Mouse (Mus musculus) heart, postnatal 14 days (tissue): ENCODE measurements around the gene Ttc4. TPM values are rescaled to one million over a fixed set of nuclear protein-coding genes. Genes with fewer than 3 reads are reported as not detected.

ENCODE experiments used
- DNase-seq, 2 experiments: peaks; one replicate each; pipeline ENCODE4 v3.0.0; 2021 to 2022
- intact Hi-C: fragments of 180-260 bp; cut with DNase I; formaldehyde crosslinking; loops from one replicate; pipeline ENCODE4 v1.15.1; 2025
- long read RNA-seq, 2 experiments: library from polyadenylated mRNA; stranded (forward); transcript quantifications; one replicate each; pipeline ENCODE4 v2.0.0; 2021
- total RNA-seq, 2 experiments: library from RNA; stranded (reverse); gene quantifications; 2 replicates each; pipeline ENCODE4 v1.2.3; 2021

The Ttc4 gene
- total RNA-seq = 10 to 100 TPM; 18.7 to 19.7 TPM
- long read RNA-seq, experiment 1, transcript Ttc4-201 (10 exons, 2,121 nt) = major isoform, 42 of 56 reads
- long read RNA-seq, experiment 1, partial matches to known transcripts = 2 of 56 reads
- long read RNA-seq, experiment 1, other reads (novel, unspliced or antisense) = 12 of 56 reads
- long read RNA-seq, experiment 2, transcript Ttc4-201 (10 exons, 2,121 nt) = major isoform, 34 of 42 reads
- long read RNA-seq, experiment 2, partial matches to known transcripts = 1 of 42 reads
- long read RNA-seq, experiment 2, other reads (novel, unspliced or antisense) = 7 of 42 reads

DNA sequence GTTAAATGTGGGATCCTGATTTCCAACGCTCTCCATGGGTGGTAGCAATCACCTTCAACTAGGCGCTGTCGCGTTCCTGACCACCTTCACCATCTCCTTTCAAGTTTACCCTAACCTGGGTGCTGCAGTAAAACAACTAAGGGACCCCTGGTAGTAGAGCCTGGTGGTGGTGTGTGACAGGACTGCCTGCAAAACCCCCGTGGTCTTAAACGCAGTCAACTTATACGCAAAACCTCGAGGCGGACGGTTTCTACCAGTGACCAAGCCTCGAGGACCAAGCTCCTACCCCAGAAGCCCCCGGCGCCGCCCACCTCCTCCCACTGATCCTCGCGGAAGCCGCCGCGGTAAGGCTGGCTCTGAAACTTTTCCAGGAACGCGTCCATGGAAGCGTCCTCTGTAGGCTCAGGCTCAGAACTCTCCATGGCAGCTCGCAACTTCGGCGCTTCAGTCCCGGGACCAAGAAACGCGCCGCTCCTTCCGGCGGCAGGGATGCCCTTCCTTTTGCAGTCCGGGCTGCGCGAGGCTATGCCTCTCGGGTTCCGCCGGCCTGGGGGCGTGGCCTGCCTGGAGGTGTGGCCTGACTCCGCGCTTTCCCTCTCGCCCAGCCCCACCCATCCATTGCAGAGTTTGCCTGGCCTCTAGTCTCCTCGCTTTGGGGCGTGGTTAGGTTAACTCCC, at the start of gene Ttc4:
Gene Ttc4, minus strand, starts transcription at position 503 of the 677 bp plus-strand sequence.
- peak; percentile 91 to 94 for DNase-seq
- intact Hi-C loops = no loop called here

DNA sequence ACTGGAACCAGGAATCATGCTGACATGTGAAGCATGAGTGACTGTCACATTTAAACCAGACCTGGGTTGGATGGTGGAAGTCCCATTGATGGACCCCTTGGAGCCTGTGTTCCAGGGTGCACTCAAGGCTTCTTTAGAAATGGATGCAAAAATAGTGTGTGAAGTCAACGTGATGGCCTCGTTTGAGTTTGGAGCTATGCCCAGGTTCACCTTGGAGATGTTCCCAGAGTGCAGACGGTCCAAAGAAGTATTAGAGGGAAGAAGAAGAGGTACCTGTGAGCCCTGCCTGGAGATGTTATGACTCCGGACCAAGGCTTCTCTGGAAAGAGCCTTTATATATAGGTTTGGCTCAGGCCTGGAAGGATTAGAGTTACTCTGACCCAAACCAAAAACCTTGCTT, 41.9 kb upstream of the Ttc4 start:
- DNase-seq = no peak
- intact Hi-C loops = no loop called here

DNA sequence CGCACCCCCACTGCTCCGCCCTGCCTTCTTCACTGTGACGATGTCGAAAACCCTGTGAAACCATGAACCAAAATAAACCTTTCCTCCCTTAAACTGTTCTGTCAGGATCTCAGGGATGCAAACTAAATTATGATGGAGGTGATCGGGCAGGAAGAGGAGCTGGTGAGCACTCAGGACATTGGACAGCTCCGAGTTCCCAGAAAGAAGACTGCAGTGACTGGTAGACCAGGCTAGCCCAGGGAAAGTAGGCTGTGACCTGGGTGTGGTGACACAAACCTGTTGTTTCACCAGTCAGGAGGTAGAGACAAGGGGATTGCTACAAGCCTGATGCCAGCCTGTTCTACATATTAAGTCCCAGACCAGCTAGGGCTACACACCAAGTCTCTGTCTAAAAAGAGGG, 34.9 kb upstream of the Ttc4 start:
- no peak for DNase-seq
- intact Hi-C loops = no loop called here

DNA sequence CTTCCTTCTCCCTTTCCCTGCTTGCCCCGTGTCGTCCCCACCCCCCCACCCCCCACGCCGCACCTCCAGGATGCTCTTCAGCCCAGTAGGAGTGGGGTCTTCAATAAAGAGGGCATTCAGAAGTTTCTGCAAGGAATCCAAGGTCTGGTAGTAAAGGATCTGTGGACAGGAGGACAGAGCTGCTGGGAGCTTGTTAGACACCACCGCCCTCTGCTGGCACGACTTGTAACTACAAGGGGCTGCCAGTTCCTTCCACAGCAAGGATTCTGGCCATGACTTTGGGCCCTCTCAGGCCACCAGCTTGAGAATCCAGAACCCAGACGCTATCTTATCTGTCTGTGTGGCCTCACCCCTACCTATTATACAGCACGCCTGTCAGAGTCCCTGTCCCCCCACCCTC, 29.7 kb upstream of the Ttc4 start:
- intact Hi-C loops = loop anchor here (1.0 to 10.0 kb wide), 4 partner anchors 77 to 454 kb away; no protein-coding TSS in a partner anchor

GRCm38 (mm10) chr4:106707957-106708356, 29.2 kb upstream of the Ttc4 start:
- no peak for DNase-seq
- intact Hi-C loops = loop anchor here (1.0 to 10.0 kb wide), 4 partner anchors 77 to 454 kb away; no protein-coding TSS in a partner anchor

More for the DNA sequence above, 29.7 kb upstream of the Ttc4 start:
- peak; percentile 80 to 89 for DNase-seq

GRCm38 (mm10) chr4:106705096-106705665, 26.4 kb upstream of the Ttc4 start:
- DNase-seq = no peak
- intact Hi-C loops = loop anchor here (5.0 to 10.0 kb wide), 2 partner anchors 230 to 457 kb away; no protein-coding TSS in a partner anchor

- intact Hi-C loops = loop anchor here (10.0 kb wide), 1 partner anchor 230 kb away; no protein-coding TSS in a partner anchor
- DNase-seq = no peak
These were observed 25.7 kb upstream of the Ttc4 start for GRCm38 (mm10) chr4:106704416-106704815.

DNA sequence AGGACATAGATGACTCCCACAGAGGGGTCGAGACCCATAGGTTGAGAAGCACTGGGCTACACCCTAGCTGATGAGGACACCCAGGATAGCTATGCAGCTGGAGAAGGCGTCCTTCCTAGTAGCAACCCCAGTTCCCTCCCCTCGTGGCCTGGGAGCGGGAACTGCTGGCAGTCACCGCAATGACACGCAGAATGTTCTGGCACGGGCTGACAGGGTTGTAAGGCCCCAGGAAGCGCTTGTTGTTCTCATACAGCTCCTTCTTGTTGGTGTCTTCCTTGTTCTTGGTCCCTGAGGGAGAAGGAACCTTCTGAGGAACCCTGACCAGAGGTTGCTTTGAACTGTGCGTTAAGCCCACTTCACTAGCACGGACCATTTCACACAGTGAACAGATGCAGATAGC, 25.2 kb upstream of the Ttc4 start:
- intact Hi-C loops = loop anchor here (10.0 kb wide), 1 partner anchor 229 kb away; no protein-coding TSS in a partner anchor
- DNase-seq = no peak

DNA sequence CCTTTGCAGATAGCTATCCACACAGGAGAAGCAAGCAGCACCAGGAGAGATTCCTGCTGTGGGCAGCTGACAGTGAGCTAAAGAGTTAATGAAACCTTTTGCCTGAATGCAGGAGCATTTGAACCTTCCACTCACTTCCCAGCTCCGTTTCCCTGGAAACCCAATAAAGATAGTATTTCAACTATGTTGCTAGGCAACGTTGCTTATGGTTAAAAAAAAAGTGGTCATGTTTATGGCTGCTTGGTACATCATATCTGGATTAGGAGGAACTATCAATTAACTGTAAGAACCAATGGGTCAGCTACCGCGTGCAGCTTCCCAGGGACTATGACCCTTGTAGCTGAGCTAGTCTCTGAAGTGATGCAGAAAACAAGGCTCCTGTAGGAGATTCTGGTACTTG, 22.1 kb upstream of the Ttc4 start:
- DNase-seq = no peak
- intact Hi-C loops = loop anchor here (10.0 kb wide), 1 partner anchor 226 kb away; no protein-coding TSS in a partner anchor

DNA sequence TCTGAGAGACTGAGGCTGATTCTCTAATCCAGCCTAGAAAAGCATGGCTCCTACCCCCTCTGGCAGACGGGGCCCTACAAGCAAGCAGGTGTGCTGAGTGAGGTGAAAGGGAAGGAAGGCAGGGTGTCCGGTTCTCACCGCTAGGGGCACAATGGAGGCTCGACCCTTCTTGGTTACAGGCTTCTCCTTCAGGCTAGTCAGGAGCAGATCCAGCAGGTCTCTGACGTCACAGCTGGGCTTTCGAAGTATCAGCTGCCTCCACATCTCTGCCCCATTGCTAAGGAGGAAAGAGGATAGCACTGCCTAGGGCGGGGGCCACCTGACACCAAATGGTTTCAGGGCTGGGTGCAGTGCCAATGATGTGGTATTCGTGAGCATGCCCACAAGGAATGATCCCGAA, 21.2 kb upstream of the Ttc4 start:
- intact Hi-C loops = loop anchor here (10.0 kb wide), 1 partner anchor 225 kb away; no protein-coding TSS in a partner anchor
- DNase-seq = peak in 1 of 2 experiments; percentile 8

DNA sequence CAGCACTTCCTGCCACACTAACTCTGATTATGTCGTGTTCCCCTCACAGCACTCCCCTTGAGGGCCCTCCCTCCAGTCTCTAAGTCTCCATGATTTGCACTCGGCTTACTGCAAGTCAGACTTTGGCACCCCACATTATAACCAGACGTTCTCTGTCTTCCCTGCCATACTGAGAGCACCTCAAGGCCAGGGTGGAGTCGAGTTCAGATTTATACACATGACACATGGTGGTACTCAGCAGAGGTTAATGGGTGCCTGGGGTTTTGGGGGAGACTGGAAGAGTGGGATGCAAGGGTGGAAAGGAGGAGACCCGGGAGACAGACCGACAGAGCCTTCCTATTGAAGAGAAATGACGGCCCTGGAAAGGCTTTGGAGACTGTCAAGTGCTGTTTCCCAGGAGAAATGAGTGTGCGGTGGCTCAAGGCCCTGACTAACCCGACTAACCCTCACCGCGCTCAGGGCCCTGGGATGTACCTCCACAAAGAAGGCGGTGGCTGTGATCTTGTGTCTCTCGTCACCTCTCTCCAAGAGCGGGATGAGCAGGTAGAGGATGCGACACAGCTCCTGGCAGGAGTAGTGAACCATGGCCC, 15.2 kb upstream of the Ttc4 start:
- no peak for DNase-seq

GRCm38 (mm10) chr4:106688636-106689296, 10.0 kb upstream of the Ttc4 start:
- DNase-seq = no peak
- intact Hi-C loops = no loop called here

More for the DNA sequence above, 15.2 kb upstream of the Ttc4 start:
- intact Hi-C loops = no loop called here

DNA sequence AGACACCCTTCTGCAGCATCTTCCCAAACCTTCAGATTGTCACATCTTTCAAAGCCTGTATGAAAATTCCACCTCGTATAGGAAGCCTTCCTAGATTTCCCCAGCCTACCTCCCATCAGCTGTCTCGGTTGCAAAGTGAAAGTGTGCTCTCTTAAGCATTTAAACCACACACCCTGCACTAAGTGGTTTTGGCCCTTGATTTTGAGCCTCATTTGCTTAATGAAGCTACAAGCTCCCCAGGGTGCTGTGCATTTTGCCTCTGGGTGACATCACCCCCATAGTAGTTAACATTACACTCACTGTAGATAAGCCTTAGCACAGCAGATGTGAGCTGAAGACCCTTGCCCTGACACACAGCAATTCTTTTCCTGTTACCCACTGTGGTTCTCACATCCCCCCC, 2.2 kb upstream of the Ttc4 start:
- intact Hi-C loops = no loop called here
- DNase-seq = no peak

DNA sequence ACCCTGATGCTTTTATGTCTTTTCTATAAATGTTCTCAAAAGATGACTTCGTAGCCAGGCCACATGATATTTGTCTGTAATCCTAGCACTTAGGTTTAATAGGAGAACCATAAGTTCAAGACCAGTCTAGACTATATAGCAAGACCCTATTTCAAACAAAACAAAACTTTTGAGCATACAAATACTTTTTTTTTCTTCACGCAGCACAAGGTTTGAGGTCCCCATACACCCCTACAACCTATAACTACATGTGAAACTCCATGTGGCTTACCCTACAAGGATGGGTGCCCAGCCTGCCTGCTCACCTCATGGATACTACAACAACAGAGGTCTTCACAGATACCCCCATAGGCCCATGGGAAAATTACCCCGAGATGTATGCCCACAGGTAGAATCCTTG, 408 bp upstream of the Ttc4 start:
- intact Hi-C loops = no loop called here

GRCm38 (mm10) chr4:106676749-106677148, 2.0 kb downstream of the Ttc4 start:
- no peak for DNase-seq
- intact Hi-C loops = no loop called here

More for the DNA sequence above, 408 bp upstream of the Ttc4 start:
- DNase-seq = no peak

GRCm38 (mm10) chr4:106666546-106666945, 12.2 kb downstream of the Ttc4 start:
- intact Hi-C loops = no loop called here
- DNase-seq = no peak

- intact Hi-C loops = no loop called here
- DNase-seq = no peak
These were observed 13.1 kb downstream of the Ttc4 start for GRCm38 (mm10) chr4:106665673-106666072.

- no peak for DNase-seq
- intact Hi-C loops = no loop called here
These were observed 13.5 kb downstream of the Ttc4 start for GRCm38 (mm10) chr4:106665269-106665668.

- no peak for DNase-seq
- intact Hi-C loops = no loop called here
These were observed 14.0 kb downstream of the Ttc4 start for GRCm38 (mm10) chr4:106664697-106665096.

GRCm38 (mm10) chr4:106663956-106664470, 14.7 kb downstream of the Ttc4 start:
- DNase-seq = no peak
- intact Hi-C loops = no loop called here
